Mouse (Mus musculus) CH12.LX (cell line): ENCODE measurements at regions not wholly inside any gene's neighbourhood (a gene's known extent, or its start where the extent isn't known, plus 50 kb on each side); places are given as distances from the start of the nearest gene placed in this dataset.

Experiments used
- DNase-seq: peaks from one replicate; pipeline ENCODE4 v3.0.0-alpha.2; 2013; ENCODE audit errors: extremely low read depth
- H3K27ac ChIP-seq: 2 replicates; pipeline ENCODE4 v1.5.1; 2012; ENCODE audit warnings: low read depth, mild to moderate bottlenecking, control low read depth, moderate library complexity; ENCODE audit not compliant: insufficient read depth
- H3K27me3 ChIP-seq: replicated peaks from 2 replicates; pipeline ENCODE3; 2012; ENCODE audit warnings: inconsistent platforms
- H3K36me3 ChIP-seq, 2 experiments: replicated peaks in 1 of 2; 2 replicates each; pipeline versions ENCODE3 to v1.6.1; 2012; ENCODE audit warnings: inconsistent platforms in 1 of 2, low read length in 1 of 2, mild to moderate bottlenecking in 1 of 2, mixed read lengths in 1 of 2, moderate library complexity in 1 of 2; ENCODE audit not compliant: control insufficient read depth in 1 of 2, insufficient read depth in 1 of 2
- H3K4me1 ChIP-seq, 2 experiments: 2 replicates each; pipeline ENCODE4 v1.6.1; 2012; ENCODE audit warnings: inconsistent platforms in 1 of 2, moderate library complexity in 1 of 2; ENCODE audit not compliant: insufficient read depth in 2 of 2, control insufficient read depth in 1 of 2
- H3K4me2 ChIP-seq: 2 replicates; pipeline ENCODE4 v1.6.1; 2012; ENCODE audit warnings: low read depth, mild to moderate bottlenecking, control low read depth; ENCODE audit not compliant: poor library complexity, insufficient read depth, severe bottlenecking
- H3K4me3 ChIP-seq, 3 experiments: fragments of 150-350 bp in 1 of 3; sonication (generic) in 1 of 3; replicated peaks in 1 of 3; 2 replicates each; pipeline versions ENCODE3 to v1.5.1; 2011 to 2012; ENCODE audit warnings: low read depth in 2 of 3, low read length in 2 of 3, mild to moderate bottlenecking in 2 of 3, moderate library complexity in 2 of 3, control low read depth in 1 of 3, improper control_type of control experiment in 1 of 3, inconsistent platforms in 1 of 3, mixed read lengths in 1 of 3; ENCODE audit not compliant: poor library complexity in 1 of 3
- H3K79me2 ChIP-seq: replicated peaks from 2 replicates; pipeline ENCODE4 v1.6.1; 2012; ENCODE audit warnings: mild to moderate bottlenecking, moderate library complexity; ENCODE audit not compliant: control insufficient read depth, poor library complexity, insufficient read depth, severe bottlenecking; ENCODE audit errors: extremely low read depth
- H3K9ac ChIP-seq: 2 replicates; pipeline ENCODE4 v1.6.1; 2012; ENCODE audit warnings: low read depth, mild to moderate bottlenecking, control low read depth, moderate library complexity; ENCODE audit not compliant: insufficient read depth
- H3K9me3 ChIP-seq: replicated peaks from 2 replicates; pipeline ENCODE3; 2012; ENCODE audit warnings: low read length, inconsistent platforms, mixed read lengths
- BHLHE40 ChIP-seq: IDR thresholded peaks from 2 replicates; pipeline ENCODE4 v1.6.1; 2011; ENCODE audit warnings: mild to moderate bottlenecking, low read depth, low read length, improper control_type of control experiment
- CHD1 ChIP-seq: IDR thresholded peaks from 2 replicates; pipeline ENCODE4 v1.6.1; 2012; ENCODE audit warnings: low read depth, low read length, improper control_type of control experiment, inconsistent platforms
- E2F4 ChIP-seq: IDR thresholded peaks from 2 replicates; pipeline ENCODE4 v1.6.1; 2011; ENCODE audit warnings: low read depth, low read length, improper control_type of control experiment; ENCODE audit not compliant: insufficient replicate concordance
- ELF1 ChIP-seq: IDR thresholded peaks from 2 replicates; pipeline ENCODE4 v1.6.1; 2014; ENCODE audit warnings: low read depth, mild to moderate bottlenecking, inconsistent platforms, low read length, improper control_type of control experiment
- EP300 ChIP-seq: IDR thresholded peaks from 2 replicates; pipeline ENCODE4 v1.6.1; 2011; ENCODE audit warnings: low read length, improper control_type of control experiment
- ETS1 ChIP-seq: conservative IDR thresholded peaks from 2 replicates; pipeline ENCODE4 v1.6.1; 2012; ENCODE audit warnings: low read depth, mild to moderate bottlenecking, inconsistent platforms, low read length, improper control_type of control experiment, moderate library complexity
- GABPA ChIP-seq: IDR thresholded peaks from 2 replicates; pipeline ENCODE4 v1.6.1; 2012; ENCODE audit warnings: low read depth, low read length, improper control_type of control experiment, inconsistent platforms; ENCODE audit not compliant: insufficient replicate concordance
- HCFC1 ChIP-seq: IDR thresholded peaks from 2 replicates; pipeline ENCODE4 v1.6.1; 2012; ENCODE audit warnings: low read depth, mild to moderate bottlenecking, inconsistent platforms, low read length, improper control_type of control experiment
- JUND ChIP-seq: conservative IDR thresholded peaks from 2 replicates; pipeline ENCODE4 v1.6.1; 2011; ENCODE audit warnings: low read depth, low read length, improper control_type of control experiment
- MAFK ChIP-seq: IDR thresholded peaks from 2 replicates; pipeline ENCODE4 v1.6.1; 2011; ENCODE audit warnings: low read length, improper control_type of control experiment; ENCODE audit not compliant: insufficient replicate concordance
- MAX ChIP-seq: IDR thresholded peaks from 2 replicates; pipeline ENCODE4 v1.6.1; 2011; ENCODE audit warnings: low read length, improper control_type of control experiment
- MAZ ChIP-seq: IDR thresholded peaks from 2 replicates; pipeline ENCODE4 v1.6.1; 2012; ENCODE audit warnings: low read depth, mild to moderate bottlenecking, inconsistent platforms, low read length, improper control_type of control experiment, moderate library complexity
- MYC ChIP-seq: IDR thresholded peaks from 2 replicates; pipeline ENCODE4 v1.6.1; 2011; ENCODE audit warnings: low read depth, mild to moderate bottlenecking, improper control_type of control experiment, low read length
- NELFE ChIP-seq: IDR thresholded peaks from 2 replicates; pipeline ENCODE4 v1.6.1; 2011; ENCODE audit warnings: low read depth, low read length, improper control_type of control experiment
- NRF1 ChIP-seq: IDR thresholded peaks from 2 replicates; pipeline ENCODE4 v1.6.1; 2014; ENCODE audit warnings: low read depth, mild to moderate bottlenecking, inconsistent platforms, low read length, improper control_type of control experiment, moderate library complexity
- PAX5 ChIP-seq: IDR thresholded peaks from 2 replicates; pipeline ENCODE4 v1.6.1; 2012; ENCODE audit warnings: low read length, inconsistent platforms, mixed read lengths
- POLR2A ChIP-seq: IDR thresholded peaks from 2 replicates; pipeline ENCODE4 v1.6.1; 2011; ENCODE audit warnings: low read depth, mild to moderate bottlenecking, improper control_type of control experiment, low read length
- POLR2AphosphoS2 ChIP-seq: IDR thresholded peaks from 2 replicates; pipeline ENCODE4 v1.6.1; 2011; ENCODE audit warnings: low read depth, low read length, improper control_type of control experiment
- RAD21 ChIP-seq: IDR thresholded peaks from 2 replicates; pipeline ENCODE4 v1.6.1; 2011; ENCODE audit warnings: low read depth, mild to moderate bottlenecking, low read length, improper control_type of control experiment, moderate library complexity
- SIN3A ChIP-seq: IDR thresholded peaks from 2 replicates; pipeline ENCODE4 v1.6.1; 2012; ENCODE audit warnings: low read length, improper control_type of control experiment, inconsistent platforms
- SMC3 ChIP-seq: IDR thresholded peaks from 2 replicates; pipeline ENCODE4 v1.6.1; 2011; ENCODE audit warnings: low read depth, low read length, improper control_type of control experiment
- TBP ChIP-seq: conservative IDR thresholded peaks from 2 replicates; pipeline ENCODE4 v1.6.1; 2011; ENCODE audit warnings: low read depth, low read length, improper control_type of control experiment
- TCF12 ChIP-seq: IDR thresholded peaks from 2 replicates; pipeline ENCODE4 v1.6.1; 2014; ENCODE audit warnings: low read depth, mild to moderate bottlenecking, inconsistent platforms, low read length, improper control_type of control experiment
- UBTF ChIP-seq: IDR thresholded peaks from 2 replicates; pipeline ENCODE4 v1.6.1; 2012; ENCODE audit warnings: low read depth, mild to moderate bottlenecking, inconsistent platforms, low read length, improper control_type of control experiment, moderate library complexity
- USF1 ChIP-seq: IDR thresholded peaks from 2 replicates; pipeline ENCODE4 v1.6.1; 2014; ENCODE audit warnings: low read depth, mild to moderate bottlenecking, inconsistent platforms, low read length, improper control_type of control experiment
- ZKSCAN1 ChIP-seq: IDR thresholded peaks from 2 replicates; pipeline ENCODE4 v1.6.1; 2012; ENCODE audit warnings: low read depth, inconsistent platforms, low read length, improper control_type of control experiment, borderline replicate concordance
- ZMIZ1 ChIP-seq: IDR thresholded peaks from 2 replicates; pipeline ENCODE4 v1.6.1; 2012; ENCODE audit warnings: low read depth, mild to moderate bottlenecking, inconsistent platforms, low read length, improper control_type of control experiment
- ZNF384 ChIP-seq: IDR thresholded peaks from 2 replicates; pipeline ENCODE4 v1.6.1; 2012; ENCODE audit warnings: low read depth, low read length, improper control_type of control experiment, inconsistent platforms
- dilution Hi-C: fragments of 300-500 bp; cut with MboI; formaldehyde crosslinking; loops from 2 replicates; pipeline ENCODE4 v1.14.3; 2020; ENCODE audit warnings: low sequenced_read_pairs; ENCODE audit not compliant: extremely low pct_unique_long_range_greater_than_20kb, extremely low pct_ligation_motif_present
- in situ Hi-C: fragments of 300-500 bp; cut with MboI; formaldehyde crosslinking; loops from 3 replicates; pipeline ENCODE4 v1.14.3; 2019; ENCODE audit warnings: low sequenced_read_pairs, low pct_ligation_motif_present, low pct_unique_long_range_greater_than_20kb, mixed read lengths

GRCm38 (mm10) chr5:51168206-51168605 lies 399.3 kb downstream of the Ppargc1a start:
- no peak for DNase-seq
- H3K9ac ChIP-seq, result no peak overlapping the region
- H3K79me2 ChIP-seq, result no peaks in the 10 kb centered on the region
- H3K4me2 ChIP-seq, result no peak overlapping the region
- H3K36me3 ChIP-seq, result no peaks in the 10 kb centered on the region
- H3K27ac ChIP-seq, result no peak overlapping the region
- H3K27me3 ChIP-seq, result no peaks in the 10 kb centered on the region
- in situ Hi-C loops, result no loop called here
- TF ChIP-seq HCFC1 (no peak), POLR2A (no peak), E2F4 (no peak), GABPA (no peak), UBTF (no peak), TBP (no peak), NRF1 (no peak), TCF12 (no peak), CHD1 (no peak), JUND (no peak), ETS1 (no peak), POLR2AphosphoS2 (no peak), ZMIZ1 (no peak), EP300 (no peak), SIN3A (no peak)
- TF ChIP-seq, all 38 proteins: peak for 0
- Histone ChIP-seq H3K4me3 (no peak overlapping the region), H3K4me1 (no peaks in the 10 kb centered on the region), H3K9me3 (peaks cover 30% of the 10 kb centered on the region)
- dilution Hi-C loops, result no loop called here

DNA sequence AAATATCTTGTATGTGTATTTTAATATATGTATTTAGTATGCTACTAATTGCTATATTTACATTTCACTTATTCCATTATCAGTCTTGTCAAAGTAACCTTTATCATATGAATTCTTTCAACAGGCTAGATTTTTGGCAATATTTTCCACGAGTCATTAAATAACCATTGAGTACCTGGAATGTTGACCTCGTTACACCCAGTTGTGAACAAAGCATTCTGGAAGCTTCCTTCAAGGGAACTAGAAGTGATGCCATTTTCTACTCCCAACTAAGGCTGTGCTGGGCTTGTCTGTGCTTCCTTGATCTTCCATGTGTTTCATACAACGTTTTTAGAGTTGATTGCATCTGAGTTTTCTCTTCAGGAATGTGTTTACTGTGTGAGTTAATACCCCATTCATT lies 410.6 kb downstream of the Ppargc1a start:
- dilution Hi-C loops (no loop called here), in situ Hi-C loops (no loop called here)
- TF ChIP-seq NRF1, result no peak
- no peak for TF ChIP-seq EP300
- no peak for TF ChIP-seq CHD1
- no peak for TF ChIP-seq MYC
- no peak for TF ChIP-seq GABPA
- no peak for TF ChIP-seq SMC3
- TF ChIP-seq RAD21, result no peak
- no peak for TF ChIP-seq ZNF384
- no peak for TF ChIP-seq ZKSCAN1
- TF ChIP-seq PAX5, result no peak
- no peak for TF ChIP-seq MAX
- no peak for TF ChIP-seq ELF1
- no peak for TF ChIP-seq USF1
- no peak for TF ChIP-seq MAFK
- TF ChIP-seq NELFE, result no peak
- TF ChIP-seq BHLHE40, result no peak
- TF ChIP-seq E2F4, result no peak
- no peak for TF ChIP-seq SIN3A
- no peak for TF ChIP-seq MAZ
- TF ChIP-seq POLR2AphosphoS2, result no peak
- Histone ChIP-seq H3K27me3 (no peaks in the 10 kb centered on the region), H3K9me3 (peaks cover 11% of the 10 kb centered on the region), H3K27ac (no peak overlapping the region), H3K9ac (no peak overlapping the region), H3K79me2 (no peaks in the 10 kb centered on the region), H3K4me1 (no peaks in the 10 kb centered on the region), H3K36me3 (no peaks in the 10 kb centered on the region), H3K4me2 (no peak overlapping the region), H3K4me3 (no peak overlapping the region)
- DNase-seq, result no peak
